Mouse (Mus musculus): ENCODE data around the gene Slit1. TPM values are rescaled to one million over a fixed set of nuclear protein-coding genes. Genes with fewer than 3 reads are reported as not detected.
A peak's percentile ranks its signal among the peaks of the same experiment; 100 is the strongest.

Slit1 gene
- polyA plus RNA-seq, 1 experiment = 28.3 TPM

DNA sequence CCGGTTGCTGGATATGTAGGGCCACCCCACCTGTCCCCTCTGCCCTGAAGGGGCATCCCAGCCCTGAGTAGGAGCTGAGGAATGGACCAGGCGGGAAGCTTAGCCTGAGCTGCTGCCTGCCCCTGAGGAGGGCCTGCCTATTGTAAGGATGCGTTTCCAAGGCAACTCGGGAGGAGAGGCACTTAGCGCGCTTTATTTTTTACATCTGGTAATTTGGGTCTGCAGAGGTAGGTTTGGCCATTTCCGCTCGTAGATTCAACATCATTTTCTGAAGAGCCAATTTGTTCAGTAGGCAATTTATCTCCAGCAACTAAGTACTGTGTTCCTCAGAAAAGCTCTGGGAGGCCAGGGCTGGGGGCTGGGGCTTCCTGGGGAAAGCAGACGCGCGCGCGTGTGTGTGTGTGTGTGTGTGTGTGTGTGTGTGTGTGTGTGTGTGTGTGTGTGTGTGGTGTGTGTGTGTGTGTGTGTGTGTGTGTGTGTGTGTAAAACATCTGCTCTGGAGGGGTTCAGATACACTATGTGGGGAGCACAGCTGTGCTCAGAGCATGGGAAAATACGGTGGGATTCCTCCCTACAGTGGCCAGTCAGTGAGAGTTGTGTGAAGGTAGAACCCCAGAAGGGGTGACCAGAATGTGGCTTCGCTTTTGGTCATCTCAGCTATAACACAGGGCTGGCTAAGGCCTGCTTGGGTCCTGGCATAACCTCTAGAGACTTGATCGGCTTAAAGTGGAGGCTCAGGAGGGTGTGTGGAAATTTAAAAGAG is 130.0 kb downstream of the Slit1 start:
- DNase-seq (ENCODE audit: extremely low spot score in 1 of 2, low spot score in 1 of 2) = peak in 1 of 2 experiments; percentile 10

- DNase-seq (ENCODE audit: extremely low spot score in 1 of 2, low spot score in 1 of 2) = no peak
These were observed 131.8 kb downstream of the Slit1 start for GRCm38 (mm10) chr19:41611683-41612082.

- DNase-seq (ENCODE audit: extremely low spot score in 1 of 2, low spot score in 1 of 2) = peak in 1 of 2 experiments; percentile 41
These were observed 137.1 kb downstream of the Slit1 start for GRCm38 (mm10) chr19:41606208-41606987.

- DNase-seq (ENCODE audit: extremely low spot score in 1 of 2, low spot score in 1 of 2) = no peak
These were observed 142.8 kb downstream of the Slit1 start for GRCm38 (mm10) chr19:41600647-41601046.

DNA sequence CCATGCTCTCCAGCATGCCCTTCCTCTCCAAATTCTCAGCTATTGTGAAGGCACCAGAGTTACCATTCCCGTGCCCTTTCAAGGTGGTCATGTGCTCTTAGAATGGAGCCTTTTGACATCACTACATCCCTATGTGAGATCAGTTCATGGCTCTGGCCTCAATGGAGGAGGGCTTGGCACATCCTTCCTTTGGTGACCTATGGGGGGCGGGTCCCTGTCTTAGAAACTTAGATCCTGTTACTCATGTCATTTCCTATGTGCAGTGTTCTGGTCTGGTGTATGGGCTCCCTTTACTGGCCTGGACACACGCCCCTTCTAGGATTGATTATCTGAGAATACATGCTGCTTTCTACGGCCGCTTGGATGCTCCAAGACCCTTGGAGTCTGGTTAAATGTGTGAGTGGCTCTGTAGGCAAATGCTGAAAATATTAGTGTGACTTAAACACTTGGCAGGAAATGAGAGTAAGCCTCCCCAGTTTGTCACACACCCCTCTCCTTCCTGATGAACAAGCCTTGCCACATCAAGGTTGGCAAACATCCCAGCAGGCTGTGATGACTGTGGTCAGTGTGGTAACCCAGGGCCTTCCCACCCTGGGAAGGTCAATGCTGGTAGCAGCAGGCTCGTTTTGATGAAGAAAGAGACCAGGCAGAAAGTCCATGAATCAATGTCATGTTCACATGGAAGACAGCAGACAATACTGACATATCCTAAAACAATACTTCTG is 146.1 kb downstream of the Slit1 start:
- no peak for DNase-seq (ENCODE audit: extremely low spot score in 1 of 2, low spot score in 1 of 2)

GRCm38 (mm10) chr19:41591808-41592207 is 151.7 kb downstream of the Slit1 start:
- no peak for DNase-seq (ENCODE audit: extremely low spot score in 1 of 2, low spot score in 1 of 2)

DNA sequence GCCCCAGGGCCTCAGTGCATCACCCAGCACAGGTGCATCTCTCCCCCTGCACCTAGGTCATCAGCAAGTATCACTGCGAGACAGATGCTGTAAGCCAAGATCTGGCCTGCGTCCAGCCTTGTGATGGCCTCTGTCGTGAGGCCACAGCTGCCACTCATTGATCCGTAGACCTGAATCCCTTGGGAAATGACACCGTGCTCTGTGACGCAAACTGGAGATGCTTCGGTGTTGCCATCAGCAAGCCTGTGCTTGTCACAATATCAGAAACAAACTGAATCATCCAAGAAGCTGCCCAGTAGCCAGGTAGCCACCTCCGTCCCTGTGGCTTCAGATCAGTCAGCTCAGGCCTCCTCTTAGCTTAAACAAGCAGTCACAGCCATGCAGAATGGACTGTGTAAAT is 153.8 kb downstream of the Slit1 start:
- DNase-seq (ENCODE audit: extremely low spot score in 1 of 2, low spot score in 1 of 2) = no peak

DNA sequence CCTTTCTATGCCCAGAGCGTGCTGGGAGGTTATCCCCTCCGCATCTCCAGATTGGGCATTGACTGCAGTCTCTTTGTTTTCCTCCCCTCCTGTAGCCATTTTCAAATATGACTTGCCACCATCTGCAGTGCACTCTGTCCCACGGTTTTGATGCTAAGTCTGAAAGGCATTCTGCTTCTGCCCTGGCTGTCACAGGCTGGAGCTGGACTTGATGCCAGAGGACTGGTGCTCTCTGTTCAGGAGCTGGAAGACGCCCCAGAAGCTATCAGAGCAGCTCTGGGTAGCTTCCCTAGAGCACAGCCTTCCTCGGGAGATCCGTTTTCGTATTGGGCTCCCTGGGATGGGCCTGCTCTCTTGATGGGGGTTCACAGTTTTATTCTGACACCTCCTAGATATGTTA is 154.4 kb downstream of the Slit1 start:
- DNase-seq (ENCODE audit: extremely low spot score in 1 of 2, low spot score in 1 of 2) = no peak

DNA sequence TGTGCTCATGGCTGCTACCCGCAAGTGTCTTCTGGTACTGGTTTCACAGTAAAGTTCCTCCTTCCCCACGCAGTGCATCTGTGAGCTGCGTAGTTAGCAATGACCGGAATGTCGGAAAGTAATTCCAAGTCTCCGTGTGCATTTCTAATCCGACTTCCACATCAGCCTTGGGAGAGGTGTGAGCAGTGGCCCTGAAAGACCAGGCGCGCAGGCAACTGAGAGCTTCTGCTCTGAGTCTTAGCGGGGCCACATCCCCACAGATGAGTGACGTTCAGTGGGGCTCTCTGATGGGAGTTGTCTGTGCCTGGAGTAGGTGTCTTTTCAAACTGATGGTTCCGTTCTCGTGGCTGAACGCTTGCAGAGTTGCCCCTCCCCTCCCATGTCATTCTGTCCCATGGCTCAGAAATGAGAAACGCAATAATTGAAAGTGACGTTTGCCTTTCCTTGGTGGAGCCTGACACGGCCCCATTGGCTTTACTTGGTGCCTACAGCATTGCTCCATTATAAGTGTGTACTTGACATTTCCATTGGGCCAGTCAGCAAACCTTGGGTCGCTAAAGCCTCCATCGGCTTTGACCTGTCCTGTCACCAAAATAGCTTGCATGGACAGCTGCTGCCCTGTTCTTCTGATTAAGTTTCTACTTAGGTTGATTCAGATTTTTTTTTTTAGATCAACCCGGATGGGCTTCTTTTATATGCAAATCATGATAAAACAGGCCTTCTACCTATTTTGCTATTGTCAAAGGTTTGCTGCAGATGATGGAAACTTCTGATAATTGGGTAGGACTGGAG is 155.8 kb downstream of the Slit1 start:
- DNase-seq (ENCODE audit: extremely low spot score in 1 of 2, low spot score in 1 of 2) = no peak

DNA sequence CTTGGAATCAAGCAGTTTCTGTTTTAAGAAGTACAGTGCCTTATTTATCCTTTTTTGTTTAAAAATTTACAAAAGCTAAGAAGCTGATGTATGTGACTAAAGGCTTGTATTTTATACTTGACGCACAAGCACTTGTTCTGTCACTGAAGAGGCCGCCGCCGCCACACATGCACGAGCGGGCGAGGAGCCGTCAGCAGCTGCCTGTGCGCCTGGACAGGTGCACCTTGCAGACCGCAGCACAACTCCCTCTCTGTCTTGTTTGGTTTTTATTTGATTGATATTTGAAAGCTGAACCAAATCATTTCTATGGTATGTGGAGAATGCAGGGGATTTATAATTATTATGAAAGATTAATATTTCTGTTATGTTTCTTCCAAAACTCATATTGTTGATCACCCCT is 156.7 kb downstream of the Slit1 start:
- DNase-seq (ENCODE audit: extremely low spot score in 1 of 2, low spot score in 1 of 2) = no peak

- DNase-seq (ENCODE audit: extremely low spot score in 1 of 2, low spot score in 1 of 2) = no peak
These were observed 160.4 kb downstream of the Slit1 start for GRCm38 (mm10) chr19:41582918-41583514.

DNA sequence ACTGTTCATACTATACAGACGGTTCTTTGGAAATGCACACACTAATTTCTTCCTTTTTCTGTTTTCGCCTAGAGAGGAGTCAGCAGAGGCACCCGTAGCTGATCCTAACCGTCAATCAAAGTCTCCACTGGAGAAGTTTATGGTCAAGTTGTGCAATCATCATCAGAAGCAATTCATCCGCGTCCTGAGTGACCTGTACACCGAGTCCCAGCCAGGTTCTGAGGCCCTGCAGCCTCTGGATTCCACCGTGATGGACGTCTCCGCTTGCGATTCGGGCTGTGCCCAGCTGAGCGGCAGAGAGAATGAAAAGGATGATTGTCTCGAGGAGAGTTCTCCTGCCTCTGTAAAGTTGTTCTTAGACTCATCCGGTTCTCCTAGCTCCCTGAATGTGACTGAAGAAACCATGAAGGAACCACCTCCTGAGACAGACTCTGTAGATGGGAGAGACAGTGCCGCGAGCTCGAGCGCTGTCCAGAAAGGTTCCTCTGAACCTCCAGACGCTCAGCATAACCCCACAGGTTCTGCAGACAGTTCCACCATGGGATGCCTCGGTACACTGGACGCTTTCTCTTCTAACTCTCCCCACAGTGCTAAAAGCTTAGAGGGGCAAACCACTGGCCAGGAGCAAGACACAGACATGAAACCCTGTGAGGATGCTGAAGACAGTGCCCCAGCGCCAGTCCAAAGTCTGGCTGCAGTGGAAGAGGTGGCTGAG is 161.6 kb downstream of the Slit1 start, which contains the start of gene Gm340:
Gm340 (plus strand) TSS at position 665 of the 715 bp plus-strand sequence.
- DNase-seq (ENCODE audit: extremely low spot score in 1 of 2, low spot score in 1 of 2) = no peak

DNA sequence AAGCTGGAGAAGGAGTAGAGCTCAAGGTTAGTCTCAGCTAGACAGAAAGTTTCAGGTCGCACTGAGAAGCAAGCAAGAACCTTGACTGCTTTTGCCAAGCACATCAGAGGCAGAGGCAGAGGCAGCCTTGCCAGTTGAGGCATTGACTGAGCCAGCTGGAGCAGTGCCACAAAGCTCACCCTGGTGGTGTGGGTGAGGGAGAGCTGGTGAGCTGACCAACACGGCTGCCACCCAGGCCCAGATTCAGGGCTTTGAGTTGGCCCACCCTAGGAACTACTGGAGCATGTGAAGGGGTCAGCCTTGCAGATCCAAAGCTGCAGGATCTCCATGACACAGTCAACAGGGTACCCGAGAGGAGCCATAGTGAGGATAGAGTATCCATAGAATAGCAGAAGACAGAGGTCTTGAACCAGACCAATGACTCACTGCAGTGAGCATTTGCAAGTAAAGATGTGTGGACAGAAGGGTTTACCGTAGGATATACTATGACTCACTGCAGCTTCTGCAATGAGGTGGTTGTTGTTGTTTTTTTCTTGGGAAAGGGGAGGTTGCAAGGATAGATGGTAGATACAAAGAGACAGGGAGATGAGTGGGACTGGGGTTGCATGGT is 164.0 kb downstream of the Slit1 start:
- DNase-seq (ENCODE audit: extremely low spot score in 1 of 2, low spot score in 1 of 2) = no peak

GRCm38 (mm10) chr19:41577576-41577975 is 165.9 kb downstream of the Slit1 start:
- no peak for DNase-seq (ENCODE audit: extremely low spot score in 1 of 2, low spot score in 1 of 2)

DNA sequence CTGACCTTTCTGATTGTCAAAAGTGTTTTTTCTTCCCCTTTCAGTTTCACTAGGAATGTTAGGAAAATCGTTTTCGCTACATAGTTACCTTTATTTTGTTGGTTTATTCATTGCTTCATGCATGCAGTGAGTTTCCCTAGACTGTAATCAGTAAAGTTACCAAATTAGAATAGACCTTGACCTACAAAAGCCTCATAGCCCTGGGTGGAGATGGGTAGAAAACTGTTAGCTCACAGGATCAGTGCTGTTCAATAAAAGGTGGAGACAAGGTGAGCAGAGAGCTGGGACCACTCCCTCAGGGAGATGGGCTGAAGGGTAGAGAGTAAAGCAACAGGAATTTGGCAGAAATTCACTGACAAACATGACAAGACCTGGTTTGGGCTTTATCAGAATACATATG is 169.8 kb downstream of the Slit1 start:
- DNase-seq (ENCODE audit: extremely low spot score in 1 of 2, low spot score in 1 of 2) = no peak

DNA sequence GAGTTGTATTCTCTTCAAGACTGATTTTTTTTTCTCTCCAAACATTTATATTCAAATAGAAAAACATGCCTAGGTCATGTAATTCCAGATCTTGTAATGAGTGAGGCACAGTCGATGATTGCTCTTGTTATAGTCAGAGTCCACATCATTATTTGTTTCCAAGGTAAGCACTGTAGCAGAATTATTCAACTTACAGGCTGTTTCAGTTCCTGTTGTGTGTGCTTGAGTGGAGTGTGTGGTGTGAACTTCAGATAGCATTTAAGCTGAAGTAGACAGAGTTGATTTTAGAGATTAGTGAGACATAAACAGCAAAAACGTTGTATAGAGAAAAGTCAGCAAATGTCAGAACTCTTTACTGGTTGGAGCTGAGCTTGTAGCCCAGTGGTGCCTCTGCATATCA is 174.7 kb downstream of the Slit1 start:
- DNase-seq (ENCODE audit: extremely low spot score in 1 of 2, low spot score in 1 of 2) = no peak

DNA sequence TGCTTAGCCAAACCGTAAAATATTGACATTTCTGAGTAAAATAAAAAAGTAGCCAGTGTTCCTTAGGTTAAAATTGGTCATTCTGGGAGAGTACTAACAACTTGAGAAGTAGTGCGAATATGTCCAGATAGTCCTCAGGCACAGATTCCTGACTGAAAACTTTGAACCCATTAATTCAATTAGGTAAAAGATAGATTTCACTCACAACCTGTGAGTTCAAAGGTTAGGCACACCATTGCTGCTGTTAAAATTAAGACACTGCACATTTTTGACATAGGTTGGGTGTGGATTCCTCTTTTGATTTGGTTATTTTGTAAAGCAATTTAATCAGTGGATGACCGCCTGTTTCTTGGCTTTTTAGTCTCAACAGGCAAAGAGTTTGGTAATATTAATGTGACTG is 182.6 kb downstream of the Slit1 start:
- no peak for DNase-seq (ENCODE audit: extremely low spot score in 1 of 2, low spot score in 1 of 2)

- no peak for DNase-seq (ENCODE audit: extremely low spot score in 1 of 2, low spot score in 1 of 2)
These were observed 184.5 kb downstream of the Slit1 start for GRCm38 (mm10) chr19:41558891-41559486.

- no peak for DNase-seq (ENCODE audit: extremely low spot score in 1 of 2, low spot score in 1 of 2)
These were observed 186.0 kb downstream of the Slit1 start for GRCm38 (mm10) chr19:41557491-41557890.

Data from frontal cortex, adult 2 months (tissue).